Mouse (Mus musculus): ENCODE measurements at regions not wholly inside any gene's neighbourhood (a gene's known extent, or its start where the extent isn't known, plus 50 kb on each side); places are given as distances from the start of the nearest gene placed in this dataset.

DNA sequence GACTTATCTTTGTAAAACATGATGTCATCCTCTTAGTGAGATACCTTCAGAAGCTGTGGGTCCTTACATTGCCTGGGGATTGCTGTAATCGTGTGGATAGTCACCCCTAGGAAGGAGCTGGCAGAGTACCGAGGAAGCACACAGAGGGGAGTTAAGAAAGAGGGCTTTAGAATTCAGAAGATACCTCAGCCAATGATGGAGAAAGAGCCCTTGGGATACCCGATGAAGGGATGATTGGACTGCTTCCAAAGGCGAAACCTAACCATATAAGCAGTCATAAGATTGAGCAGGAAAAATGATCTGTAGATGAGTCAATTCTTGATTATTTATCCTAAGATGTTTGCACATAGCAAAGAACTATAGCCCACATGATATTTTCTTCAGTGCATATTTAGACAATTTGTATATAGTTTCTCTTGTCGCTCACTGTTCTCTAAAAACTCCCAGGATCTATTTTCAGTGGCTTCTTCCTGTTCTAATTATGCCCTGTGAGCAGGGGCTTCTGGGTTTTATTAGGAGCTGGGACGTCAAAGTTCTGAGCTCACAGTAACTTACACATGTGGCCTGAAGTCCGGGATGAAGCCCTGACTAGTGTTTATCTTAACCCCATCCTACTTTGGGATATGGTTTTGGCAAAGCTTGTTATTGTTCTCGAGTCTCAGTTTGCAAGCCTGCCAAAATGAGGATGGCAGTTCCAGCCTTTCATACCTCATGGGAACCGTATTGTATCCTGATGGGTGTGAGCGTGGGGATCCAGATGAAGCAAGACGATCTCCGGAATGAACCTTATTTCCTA lies 134.9 kb upstream of the Ccnd2 start:
- intact Hi-C loops (cut with DNase I), result no loop called here

GRCm38 (mm10) chr6:127288946-127289345 lies 137.0 kb upstream of the Ccnd2 start:
- intact Hi-C loops (cut with DNase I), result no loop called here

More for the DNA sequence above, 134.9 kb upstream of the Ccnd2 start:
- no peak for DNase-seq (ENCODE audit: low spot score in 2 of 2)

GRCm38 (mm10) chr6:127291937-127292336 lies 139.9 kb upstream of the Ccnd2 start:
- DNase-seq (ENCODE audit: low spot score in 2 of 2), result no peak
- intact Hi-C loops (cut with DNase I), result no loop called here

More at GRCm38 (mm10) chr6:127288946-127289345, 137.0 kb upstream of the Ccnd2 start:
- DNase-seq (ENCODE audit: low spot score in 2 of 2), result no peak

- no peak for DNase-seq (ENCODE audit: low spot score in 2 of 2)
- intact Hi-C loops (cut with DNase I), result no loop called here
These were observed 141.8 kb upstream of the Ccnd2 start for GRCm38 (mm10) chr6:127293829-127294228.

GRCm38 (mm10) chr6:127298105-127298504 lies 146.1 kb upstream of the Ccnd2 start:
- DNase-seq (ENCODE audit: low spot score in 2 of 2), result no peak
- intact Hi-C loops (cut with DNase I), result no loop called here

- intact Hi-C loops (cut with DNase I), result no loop called here
- no peak for DNase-seq (ENCODE audit: low spot score in 2 of 2)
These were observed 135.2 kb upstream of the Parp11 start for GRCm38 (mm10) chr6:127311192-127312054.

DNA sequence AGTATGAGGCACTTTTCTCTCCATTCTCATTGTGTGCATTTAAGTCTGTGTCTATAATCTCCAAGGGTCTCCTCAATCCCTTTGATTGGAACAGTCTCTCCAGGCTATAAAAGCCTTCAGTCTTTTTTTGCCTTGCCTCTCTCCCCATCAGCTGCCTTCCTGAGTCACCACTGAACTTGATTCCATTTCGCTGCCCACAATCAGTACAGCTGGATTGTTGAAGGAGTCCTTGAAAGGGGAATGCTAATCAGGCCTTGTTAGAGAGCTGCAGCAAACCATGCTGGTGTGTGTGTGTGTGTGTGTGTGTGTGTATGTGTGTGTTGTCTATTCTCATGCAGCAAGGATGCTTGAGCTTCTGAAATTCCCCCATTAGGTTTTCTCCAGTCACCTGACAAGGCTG lies 129.3 kb upstream of the Parp11 start:
- intact Hi-C loops (cut with DNase I), result no loop called here
- no peak for DNase-seq (ENCODE audit: low spot score in 2 of 2)

DNA sequence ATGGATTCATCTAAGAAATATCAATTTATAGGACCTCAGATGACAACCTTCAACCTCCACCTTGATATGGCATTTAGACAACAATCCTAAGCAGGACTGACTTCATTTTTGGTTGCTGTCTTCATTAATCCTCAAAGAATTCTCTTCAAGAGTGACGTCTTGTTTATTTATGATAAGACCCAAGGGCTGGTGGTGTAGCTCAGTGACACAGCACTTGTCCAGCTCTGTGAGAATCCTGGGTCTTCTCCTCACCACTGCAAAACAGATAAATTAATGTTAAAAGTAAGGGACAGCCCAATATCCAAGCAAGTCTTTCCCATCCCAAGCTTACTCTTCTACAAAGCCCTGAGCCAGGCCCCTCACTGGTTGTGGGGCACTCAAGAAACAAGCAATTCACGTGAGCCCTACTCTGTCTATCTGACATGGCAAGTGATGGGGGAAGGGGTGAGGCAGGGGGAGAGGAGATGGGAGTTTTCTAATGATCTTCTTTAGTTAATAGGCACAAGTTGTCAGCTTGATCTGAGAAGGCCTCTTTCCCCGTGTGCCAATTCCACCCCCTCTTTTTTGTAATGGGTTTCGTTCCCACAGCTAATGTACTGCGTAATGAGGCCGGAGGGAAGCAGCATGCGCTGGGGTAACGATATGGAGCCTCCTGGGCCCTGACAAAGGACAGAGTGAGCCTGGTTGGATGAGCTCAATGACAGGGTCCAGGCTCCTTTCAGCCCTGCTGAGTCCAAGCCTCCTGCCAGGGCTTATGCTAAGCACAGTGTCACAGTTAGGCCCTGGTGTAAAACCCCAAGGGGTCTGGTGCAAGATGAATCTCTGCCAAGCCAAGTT lies 127.7 kb upstream of the Parp11 start:
- intact Hi-C loops (cut with DNase I), result no loop called here
- no peak for DNase-seq (ENCODE audit: low spot score in 2 of 2)

DNA sequence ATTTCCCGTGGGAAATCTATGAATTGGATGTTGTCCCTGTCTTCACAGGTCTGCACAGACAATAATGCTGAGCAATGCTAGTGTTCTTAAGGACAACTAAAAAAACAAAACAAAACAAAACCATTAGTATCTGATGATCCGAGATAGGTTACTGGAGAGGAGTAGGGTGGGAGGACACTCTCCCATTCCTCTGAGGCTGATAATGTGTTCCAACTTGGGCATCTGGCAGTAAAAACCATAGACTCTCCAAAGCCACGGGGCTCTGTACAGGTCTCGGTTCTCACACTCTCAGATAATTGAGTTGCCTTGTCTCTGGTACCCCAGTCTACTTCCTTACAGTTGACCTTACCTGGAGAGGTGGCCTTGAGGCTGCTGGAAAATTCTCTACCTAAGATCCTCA lies 126.0 kb upstream of the Parp11 start:
- DNase-seq (ENCODE audit: low spot score in 2 of 2), result no peak
- intact Hi-C loops (cut with DNase I), result loop anchor here (5.0 kb wide), 1 partner anchor 42 kb away; no protein-coding TSS in a partner anchor

- DNase-seq (ENCODE audit: low spot score in 2 of 2), result no peak
- intact Hi-C loops (cut with DNase I), result loop anchor here (5.0 kb wide), 1 partner anchor 41 kb away; no protein-coding TSS in a partner anchor
These were observed 125.6 kb upstream of the Parp11 start for GRCm38 (mm10) chr6:127321031-127321430.

GRCm38 (mm10) chr6:127322398-127322797 lies 124.2 kb upstream of the Parp11 start:
- intact Hi-C loops (cut with DNase I), result loop anchor here (5.0 kb wide), 1 partner anchor 40 kb away; no protein-coding TSS in a partner anchor
- no peak for DNase-seq (ENCODE audit: low spot score in 2 of 2)

DNA sequence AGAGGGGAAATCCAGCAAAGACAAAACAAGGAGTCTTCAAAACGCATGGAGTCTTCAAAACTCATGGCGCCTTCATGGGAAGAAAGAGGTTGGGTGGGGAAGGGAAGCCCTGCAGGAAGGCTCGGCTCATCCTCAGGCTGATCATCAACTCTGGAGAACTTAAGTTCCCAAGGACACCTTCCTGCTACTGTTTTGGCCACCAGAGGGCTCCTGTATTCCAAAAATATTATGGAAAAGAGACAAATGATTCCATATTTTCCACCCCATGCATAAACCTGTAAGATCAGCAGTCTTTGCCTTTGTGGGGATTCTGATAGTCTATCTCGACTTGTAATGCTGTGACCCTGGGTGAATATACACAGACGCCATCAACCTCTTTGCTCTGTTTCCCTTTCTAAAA lies 121.7 kb upstream of the Parp11 start:
- DNase-seq (ENCODE audit: low spot score in 2 of 2), result peak; percentile 63 to 80
- intact Hi-C loops (cut with DNase I), result loop anchor here (1.0 to 5.0 kb wide), 2 partner anchors 37 to 121 kb away; partner anchors contain the start of gene Parp11

DNA sequence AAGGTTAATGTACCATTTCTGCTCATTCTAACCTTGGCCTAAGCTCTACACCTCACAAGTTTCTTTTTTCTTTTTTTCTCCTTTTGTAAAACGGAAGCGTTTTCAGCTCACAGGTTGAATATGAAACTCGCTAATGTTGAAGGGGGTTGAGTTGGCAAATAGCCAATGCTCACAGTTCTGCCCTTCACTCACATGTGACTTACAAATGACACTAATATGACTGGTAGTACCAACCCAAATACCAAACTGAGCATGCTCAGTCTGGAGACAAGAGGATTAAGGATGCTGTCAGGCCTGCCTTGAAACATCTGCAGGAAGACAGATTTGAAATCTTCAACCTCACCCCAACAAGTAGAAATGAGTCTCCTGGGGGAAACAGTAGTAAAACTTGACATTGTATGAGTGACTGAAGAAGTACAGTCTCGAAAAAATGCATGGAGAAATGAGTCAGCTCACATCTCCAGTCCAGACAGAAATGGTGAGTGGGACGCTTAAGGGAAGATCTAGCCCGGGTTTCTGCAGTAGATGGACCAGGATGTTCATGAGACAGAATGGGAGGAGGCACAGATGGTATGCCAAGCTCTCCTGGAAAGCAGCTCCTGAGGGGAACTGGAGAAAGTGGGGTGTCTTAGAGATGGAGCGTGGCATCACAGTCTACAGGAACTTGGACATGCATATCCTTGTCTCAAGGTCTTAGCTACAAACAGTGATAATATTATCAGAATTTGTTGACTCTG lies 120.9 kb upstream of the Parp11 start:
- intact Hi-C loops (cut with DNase I), result loop anchor here (1.0 kb wide), 1 partner anchor 121 kb away; the partner anchor contains the start of gene Parp11
- no peak for DNase-seq (ENCODE audit: low spot score in 2 of 2)

GRCm38 (mm10) chr6:127326333-127326729 lies 120.3 kb upstream of the Parp11 start:
- intact Hi-C loops (cut with DNase I), result no loop called here
- DNase-seq (ENCODE audit: low spot score in 2 of 2), result no peak

DNA sequence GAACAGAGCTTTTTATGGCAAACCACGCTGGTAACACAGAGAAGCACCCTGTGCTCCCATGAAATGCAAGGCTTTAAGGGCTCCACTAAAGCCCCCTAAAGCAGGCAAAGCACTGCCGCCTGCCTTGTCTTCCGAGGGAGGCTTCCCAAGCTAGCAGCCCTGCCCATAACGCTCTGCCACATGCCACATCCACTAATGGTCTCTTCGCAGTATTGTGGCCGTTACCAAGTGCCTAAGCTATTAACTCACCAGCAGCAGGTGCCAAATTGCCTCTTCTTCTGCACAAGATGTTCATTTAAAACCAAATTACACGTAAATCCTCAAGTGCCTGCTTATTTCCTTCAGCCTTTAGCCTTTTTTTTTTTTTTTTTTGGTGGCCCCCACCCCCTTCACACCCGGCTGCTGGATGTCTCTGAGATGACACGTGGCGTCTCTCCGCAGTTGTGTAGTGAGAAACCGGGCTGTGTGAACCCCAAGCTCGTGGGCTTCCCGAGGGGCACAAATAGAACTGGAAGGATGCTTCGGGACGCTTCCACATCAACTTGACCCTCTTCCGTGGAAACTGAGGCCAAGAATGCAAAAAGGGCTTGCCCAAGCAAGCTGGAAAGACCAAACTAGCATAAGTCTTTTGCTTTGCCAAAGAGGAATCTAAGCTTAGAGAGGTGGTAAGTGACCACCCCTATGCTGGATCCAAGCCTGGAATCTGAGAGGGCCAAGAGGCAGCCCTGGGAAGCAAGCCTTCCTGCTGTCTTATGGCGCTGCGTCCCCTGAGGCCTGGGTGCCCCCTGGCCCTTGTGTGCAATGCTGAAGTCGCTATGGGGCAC lies 117.2 kb upstream of the Parp11 start:
- no peak for DNase-seq (ENCODE audit: low spot score in 2 of 2)
- intact Hi-C loops (cut with DNase I), result loop anchor here (5.0 kb wide), 1 partner anchor 182 kb away; no protein-coding TSS in a partner anchor

DNA sequence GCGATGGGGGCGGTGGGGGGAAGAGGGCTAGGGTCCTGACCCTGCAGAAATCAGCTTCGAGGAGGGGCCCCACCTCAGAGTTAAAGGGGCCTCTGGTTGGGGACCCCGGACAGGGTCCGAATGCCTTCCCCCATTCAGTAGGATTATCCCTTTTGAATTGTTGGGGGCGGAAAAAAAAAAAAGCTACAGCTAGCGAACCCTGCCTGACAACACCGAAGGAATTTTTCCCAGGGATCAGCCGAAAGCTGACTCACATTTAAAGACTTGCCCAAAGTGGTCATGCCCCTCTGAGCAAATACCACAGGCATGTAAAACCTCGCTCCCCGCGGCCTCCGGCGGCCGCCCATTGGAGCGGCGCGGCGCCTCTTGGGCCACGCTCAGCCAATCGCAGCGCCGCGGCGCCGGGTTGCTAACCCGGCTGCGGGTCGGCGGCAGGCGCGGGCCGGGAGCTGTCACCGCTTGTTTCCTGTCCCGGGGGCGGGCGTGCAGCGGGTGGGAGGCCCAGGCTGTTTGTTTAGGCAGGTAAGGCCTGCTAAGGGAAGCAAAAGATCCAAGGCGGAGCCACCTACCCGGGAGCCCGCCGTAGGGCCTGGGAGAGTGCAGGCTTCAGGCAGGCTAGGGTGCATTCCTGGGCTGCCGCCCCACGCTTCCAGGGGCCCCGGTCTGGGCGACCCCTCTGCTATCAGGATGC lies 116.5 kb upstream of the Parp11 start:
- peak; percentile 66 to 75 for DNase-seq (ENCODE audit: low spot score in 2 of 2)

DNA sequence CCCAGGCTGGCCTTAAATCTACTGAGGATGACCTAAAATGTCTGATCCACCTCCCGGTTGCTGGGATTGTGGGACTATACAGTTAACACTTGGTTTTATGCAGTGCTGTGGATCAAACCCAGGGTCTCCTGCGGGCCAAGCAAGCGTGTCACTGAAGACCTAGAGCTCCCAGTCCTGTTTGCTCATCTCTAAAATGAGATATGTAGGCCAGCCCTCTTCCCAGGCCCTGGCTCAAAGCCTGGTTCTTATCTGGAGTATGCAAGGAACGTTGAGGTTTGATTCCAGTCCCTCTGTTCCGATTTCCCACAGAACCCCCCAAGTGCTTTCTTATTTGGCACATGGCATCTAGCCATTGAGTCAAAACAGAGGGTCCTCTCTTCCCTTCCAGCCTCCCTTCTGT lies 115.5 kb upstream of the Parp11 start:
- DNase-seq (ENCODE audit: low spot score in 2 of 2), result no peak
- intact Hi-C loops (cut with DNase I), result loop anchor here (5.0 kb wide), 1 partner anchor 184 kb away; no protein-coding TSS in a partner anchor

More for the DNA sequence above, 116.5 kb upstream of the Parp11 start:
- intact Hi-C loops (cut with DNase I), result loop anchor here (5.0 kb wide), 1 partner anchor 183 kb away; no protein-coding TSS in a partner anchor

All from left cerebral cortex, postnatal 14 days (tissue).